Mouse (Mus musculus): ENCODE measurements around the gene Hck.

- no peak for TF ChIP-seq CTCF (IDR thresholded peaks at IDR 0.05; ENCODE audit: low read depth)
- no peak for TF ChIP-seq EP300 (IDR thresholded peaks at IDR 0.05; ENCODE audit: low read depth)
These were observed 25.0 kb upstream of the Hck start for GRCm38 (mm10) chr2:153083275-153083674.

All from liver, postnatal 0 days (tissue).